Mouse (Mus musculus) hindbrain, embryonic 16.5 days (tissue): ENCODE data around the gene Pdxp. TPM values are rescaled to one million over a fixed set of nuclear protein-coding genes. Genes with fewer than 3 reads are reported as not detected.

Source experiments
- ATAC-seq: fragments of 200-750 bp; cut with Nextera tagmentation; 2 replicates; pipeline ENCODE4 v1.8.0; 2017; ENCODE audit warnings: moderate TSS enrichment, moderate library complexity
- H3K27ac ChIP-seq: fragments of 300-500 bp; sonication (generic); 2 replicates; pipeline ENCODE4 v1.5.1; 2014; ENCODE audit warnings: low read depth, mild to moderate bottlenecking, control low read depth, low read length, moderate library complexity
- H3K27me3 ChIP-seq: fragments of 300-500 bp; sonication (generic); replicated peaks from 2 replicates; pipeline ENCODE4 v1.6.1; 2014; ENCODE audit warnings: low read length; ENCODE audit not compliant: control insufficient read depth, insufficient read depth
- H3K36me3 ChIP-seq: fragments of 300-500 bp; sonication (generic); 2 replicates; pipeline ENCODE4 v1.6.1; 2014; ENCODE audit warnings: mild to moderate bottlenecking, low read length, moderate library complexity, mixed read lengths; ENCODE audit not compliant: control insufficient read depth, insufficient read depth
- H3K4me1 ChIP-seq: fragments of 300-500 bp; sonication (generic); 2 replicates; pipeline ENCODE4 v1.6.1; 2014; ENCODE audit warnings: low read depth, low read length; ENCODE audit not compliant: control insufficient read depth, insufficient read depth
- H3K4me2 ChIP-seq: fragments of 300-500 bp; sonication (generic); 2 replicates; pipeline ENCODE4 v1.6.1; 2014; ENCODE audit warnings: mild to moderate bottlenecking, low read length, control low read depth, moderate library complexity
- H3K4me3 ChIP-seq: fragments of 300-500 bp; sonication (generic); 2 replicates; pipeline ENCODE4 v1.5.1; 2014; ENCODE audit warnings: mild to moderate bottlenecking, low read length, control low read depth, moderate library complexity
- H3K9ac ChIP-seq: fragments of 300-500 bp; sonication (generic); 2 replicates; pipeline ENCODE4 v1.6.1; 2014; ENCODE audit warnings: low read depth, mild to moderate bottlenecking, control low read depth, low read length, moderate library complexity
- H3K9me3 ChIP-seq: fragments of 300-500 bp; sonication (generic); 2 replicates; pipeline ENCODE4 v1.6.1; 2014; ENCODE audit warnings: mild to moderate bottlenecking, low read length, moderate library complexity; ENCODE audit not compliant: control insufficient read depth
- WGBS: fragments of 180-500 bp; shearing (Covaris S2); extraction: QIAGEN DNeasy Blood & Tissue Kit; methylation state at CpG from one replicate; pipeline ENCODE4 v1.1.7; 2014; 5-methylcytosine and 5-hydroxymethylcytosine counted together
- polyA plus RNA-seq: library from polyadenylated mRNA; unstranded; fragments of >200 nt; fragmentation: Nextera tagmentation; extraction: Ambion mirVana; gene quantifications from 2 replicates; pipeline ENCODE4 v1.2.1, GENCODE M21; 2015

Pdxp gene
- polyA plus RNA-seq, 1 experiment from 2014 or later = 96.9 TPM

DNA sequence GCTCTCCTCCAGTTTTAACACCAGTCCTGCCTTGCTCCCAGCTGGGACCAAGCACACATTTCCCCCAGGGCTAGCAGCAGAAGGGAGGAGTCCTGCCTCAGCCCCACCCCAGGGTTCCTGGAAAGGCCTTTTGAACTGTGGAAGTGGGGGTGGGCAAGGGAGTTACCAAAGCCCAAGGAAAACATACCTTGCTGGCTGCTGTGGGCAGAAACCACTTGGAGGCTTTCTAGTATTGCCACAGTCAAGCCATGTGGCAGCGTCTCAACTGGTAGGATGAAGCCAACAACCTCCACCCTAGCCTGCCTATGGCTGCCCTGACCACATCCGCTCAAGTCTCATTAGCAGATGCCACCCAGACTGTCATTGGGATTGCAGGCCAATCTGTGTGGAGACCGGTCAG lies 17.6 kb upstream of the Pdxp start:
- Histone ChIP-seq H3K36me3 (peaks cover 14% of the 10 kb centered on the region), H3K27me3 (peaks cover 10% of the 10 kb centered on the region), H3K9ac (no peak overlapping the region), H3K4me1 (peaks cover 12% of the 10 kb centered on the region), H3K9me3 (no peaks in the 10 kb centered on the region), H3K4me3 (no peak overlapping the region), H3K27ac (no peak overlapping the region), H3K4me2 (no peak overlapping the region)
- WGBS = 83% methylated on average over 3 of the region's 3 CpGs
- ATAC-seq = no peak

DNA sequence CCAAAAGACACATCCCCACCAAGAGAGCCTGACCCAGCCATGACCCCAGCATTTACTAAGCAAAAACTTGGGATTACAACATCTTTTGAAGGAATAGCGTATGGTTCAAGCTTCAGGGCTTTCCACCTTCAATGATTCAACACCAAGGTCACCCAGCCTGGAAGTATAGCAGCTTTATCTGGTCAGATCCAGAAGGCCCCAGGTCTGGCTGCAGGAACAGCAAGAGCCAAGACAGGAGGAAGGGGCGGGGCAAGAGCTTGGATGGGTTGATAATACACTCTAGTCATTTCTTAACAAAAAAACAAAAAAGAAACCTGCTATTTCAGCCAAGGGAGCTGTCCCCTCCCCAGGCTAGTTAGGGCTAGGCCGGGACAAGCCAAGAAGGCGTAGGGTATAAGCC lies 16.2 kb upstream of the Pdxp start:
- Histone ChIP-seq H3K4me3 (no peak overlapping the region), H3K4me2 (no peak overlapping the region), H3K27me3 (peaks cover 10% of the 10 kb centered on the region), H3K9ac (no peak overlapping the region), H3K9me3 (no peaks in the 10 kb centered on the region), H3K4me1 (peaks cover 12% of the 10 kb centered on the region), H3K27ac (no peak overlapping the region), H3K36me3 (peaks cover 3% of the 10 kb centered on the region; the same call in 1 of the 2 replicates)
- no peak for ATAC-seq
- WGBS = 92% methylated on average over 4 of the region's 4 CpGs

DNA sequence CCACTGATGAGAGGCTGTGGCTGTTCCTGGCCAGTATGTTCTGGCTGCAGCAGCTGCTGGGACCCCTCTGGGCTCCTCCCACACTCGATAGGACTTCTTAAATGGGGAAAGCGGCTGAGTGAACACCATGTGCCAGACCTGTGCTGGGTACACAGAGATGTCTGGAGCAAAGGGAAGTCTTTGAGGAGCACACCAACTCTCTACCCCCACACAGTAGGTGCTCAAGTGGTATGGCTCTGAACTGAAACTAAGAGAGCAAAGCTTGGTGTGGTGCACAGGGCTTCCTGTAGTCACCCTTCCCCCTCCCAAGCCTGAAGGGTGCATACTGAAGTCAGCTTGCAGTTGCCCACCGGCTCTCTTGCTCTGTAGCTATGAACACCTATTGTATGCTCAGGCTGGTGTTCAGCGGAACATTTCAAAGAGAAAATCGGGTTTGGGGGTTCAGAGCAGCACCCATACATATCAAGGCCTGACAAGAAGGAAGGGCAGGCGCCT lies 15.2 kb upstream of the Pdxp start:
- H3K4me2 ChIP-seq = no peak overlapping the region
- peaks cover 12% of the 10 kb centered on the region for H3K4me1 ChIP-seq
- no peak for ATAC-seq
- H3K9me3 ChIP-seq = no peaks in the 10 kb centered on the region
- H3K27me3 ChIP-seq = peaks cover 10% of the 10 kb centered on the region
- H3K36me3 ChIP-seq = no peaks in the 10 kb centered on the region
- no peak overlapping the region for H3K4me3 ChIP-seq
- 55% methylated on average over 6 of the region's 6 CpGs for WGBS
- no peak overlapping the region for H3K27ac ChIP-seq
- H3K9ac ChIP-seq = no peak overlapping the region

DNA sequence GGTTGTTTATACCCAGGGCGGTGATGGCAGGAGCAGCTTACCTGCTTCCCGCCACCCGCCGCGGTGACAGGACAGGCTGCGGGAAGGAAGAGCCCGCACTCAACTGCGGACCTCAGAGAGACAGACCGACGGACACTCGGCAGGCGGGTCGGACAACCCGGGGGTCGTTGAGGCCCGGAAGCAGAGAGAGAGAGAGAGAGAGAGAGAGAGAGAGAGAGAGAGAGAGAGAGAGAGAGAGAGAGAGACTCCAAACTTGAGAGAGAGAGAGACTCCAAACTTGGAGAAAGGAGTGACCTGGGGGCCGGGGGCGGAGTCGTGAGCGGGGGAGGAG lies 14.3 kb upstream of the Pdxp start, which contains the start of gene Gm49510:
Gene Gm49510 (plus strand): TSS at position 259 of the 331 bp plus-strand sequence.
- no peaks in the 10 kb centered on the region for H3K9me3 ChIP-seq
- H3K9ac ChIP-seq = peak within 1 kb of the TSS; percentile 74
- no peak within 1 kb of the TSS for H3K27ac ChIP-seq
- 3% methylated on average over 20 of the region's 20 CpGs for WGBS
- peak within 1 kb of the TSS; percentile 98 for H3K4me2 ChIP-seq
- H3K4me1 ChIP-seq = peaks cover 12% of the 10 kb centered on the region
- H3K27me3 ChIP-seq = peaks cover 10% of the 10 kb centered on the region
- H3K4me3 ChIP-seq = peak within 1 kb of the TSS; percentile 61
- ATAC-seq = no peak
- H3K36me3 ChIP-seq = no peaks in the 10 kb centered on the region

DNA sequence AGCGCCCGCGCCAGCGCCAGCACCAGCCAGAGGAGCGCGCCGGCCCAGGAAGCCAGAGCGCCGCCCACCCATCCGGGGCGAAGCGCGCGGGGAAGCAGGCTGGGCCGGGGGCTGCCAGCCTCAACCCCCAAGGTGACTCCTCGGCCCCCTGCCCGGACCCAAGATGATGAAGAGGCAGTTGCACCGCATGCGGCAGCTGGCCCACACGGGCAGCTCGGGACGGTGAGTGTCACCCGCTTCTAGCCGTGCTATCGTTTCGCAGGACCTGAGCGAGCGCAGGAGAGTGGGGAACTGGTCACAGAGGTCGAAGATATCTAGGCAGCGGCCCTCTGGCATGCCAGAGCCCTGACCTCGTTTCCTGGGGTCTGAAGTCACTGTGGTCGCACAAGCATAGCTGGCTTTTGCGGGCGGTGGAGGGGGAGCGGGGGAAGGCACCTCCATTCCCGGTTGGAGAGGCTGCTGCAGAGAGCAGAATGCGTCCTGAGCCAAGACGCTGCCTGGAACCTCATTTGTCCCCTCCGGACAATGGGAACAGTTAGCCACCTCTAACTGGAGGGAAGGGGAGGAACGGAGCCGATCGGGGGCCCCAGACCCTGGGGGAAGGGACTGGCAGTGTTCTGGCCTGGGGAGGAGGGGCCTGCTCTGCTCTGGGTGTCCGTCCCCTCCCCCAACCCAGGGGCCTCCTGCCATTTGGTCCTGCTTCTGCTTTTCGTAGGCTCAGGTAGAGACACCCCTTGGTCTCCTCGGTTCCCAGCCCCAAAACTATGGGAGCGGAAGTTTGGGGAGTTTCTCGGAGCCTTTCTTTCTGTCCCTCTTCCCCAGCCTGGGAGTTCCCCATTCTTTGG lies 13.8 kb upstream of the Pdxp start, which contains the start of gene Sh3bp1:
Gene Sh3bp1 (plus strand): TSS at position 29 of the 845 bp plus-strand sequence.
- WGBS = 2% methylated on average over 39 of the region's 47 CpGs
- Histone ChIP-seq H3K9ac (peak within 1 kb of the TSS; percentile 74), H3K4me3 (peak within 1 kb of the TSS; percentile 61), H3K36me3 (no peaks in the 10 kb centered on the region), H3K9me3 (no peaks in the 10 kb centered on the region), H3K27me3 (peaks cover 10% of the 10 kb centered on the region), H3K27ac (no peak within 1 kb of the TSS), H3K4me2 (peak within 1 kb of the TSS; percentile 98), H3K4me1 (peaks cover 12% of the 10 kb centered on the region)
- ATAC-seq = peak; percentile 60; the same call in 1 of the 2 replicates

DNA sequence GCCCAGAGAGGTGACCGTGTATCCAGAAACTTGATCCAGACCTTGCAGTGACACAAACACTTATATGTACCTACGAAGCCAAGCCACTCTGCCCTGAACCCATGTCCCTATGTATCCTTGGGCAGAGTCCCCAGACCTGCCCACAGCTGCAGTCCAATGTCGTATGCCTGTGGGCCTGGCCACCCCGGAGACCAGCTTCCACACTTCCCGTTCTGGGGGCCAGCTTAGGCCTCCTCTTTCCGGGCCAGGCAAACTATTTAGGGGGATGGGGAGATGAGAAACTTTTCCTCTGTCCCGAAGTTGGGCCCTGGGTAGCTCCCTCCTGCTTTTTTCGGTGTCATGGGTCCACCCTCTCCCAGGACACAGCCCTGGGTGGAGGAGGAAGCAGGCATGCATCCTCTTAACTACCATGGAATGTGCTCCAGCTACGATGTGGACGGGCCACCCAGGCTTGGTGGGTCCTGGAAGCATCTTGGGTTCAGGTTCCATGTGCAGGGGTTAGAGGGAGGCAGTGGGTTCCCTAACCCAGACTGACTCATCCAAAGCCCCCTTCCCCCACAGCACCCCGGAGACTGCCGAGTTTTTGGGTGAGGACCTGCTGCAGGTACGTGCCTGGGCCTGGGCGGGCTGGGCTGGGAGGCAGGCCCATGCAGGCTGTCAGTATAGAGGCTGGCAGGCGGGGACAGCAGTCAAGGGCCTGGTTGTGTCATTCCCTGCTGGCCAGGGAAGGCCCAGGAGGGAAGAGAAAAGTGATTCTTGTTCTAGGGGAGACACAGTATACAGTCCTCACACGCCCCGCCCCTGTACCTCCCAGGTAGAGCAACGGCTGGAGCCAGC lies 12.9 kb upstream of the Pdxp start:
- H3K9ac ChIP-seq = peak overlapping the region; percentile 38
- no peaks in the 10 kb centered on the region for H3K9me3 ChIP-seq
- H3K36me3 ChIP-seq = no peaks in the 10 kb centered on the region
- peak overlapping the region; percentile 98 for H3K4me2 ChIP-seq
- no peak overlapping the region for H3K27ac ChIP-seq
- peak overlapping the region; percentile 61 for H3K4me3 ChIP-seq
- H3K27me3 ChIP-seq = peaks cover 10% of the 10 kb centered on the region
- peaks cover 12% of the 10 kb centered on the region for H3K4me1 ChIP-seq
- no peak for ATAC-seq
- WGBS = 31% methylated on average over 18 of the region's 18 CpGs

DNA sequence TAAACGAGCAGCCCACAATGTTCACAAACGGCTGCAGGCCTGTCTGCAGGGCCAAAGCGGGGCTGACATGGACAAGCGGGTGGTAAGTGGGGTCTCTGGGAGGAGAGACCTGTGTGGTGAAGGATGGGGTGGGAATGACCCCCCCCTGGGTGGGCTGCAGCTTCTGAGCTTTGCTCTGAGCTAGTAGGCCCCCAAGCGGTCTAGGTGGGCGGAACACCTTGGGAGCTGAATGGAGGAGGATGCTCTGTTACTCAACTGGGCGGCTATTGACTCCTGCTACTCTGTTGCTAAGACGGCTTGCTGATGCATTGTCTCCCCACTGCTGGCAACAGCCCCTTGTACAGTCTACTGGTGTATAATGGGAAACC lies 12.3 kb upstream of the Pdxp start:
- Histone ChIP-seq H3K27me3 (peaks cover 10% of the 10 kb centered on the region), H3K36me3 (no peaks in the 10 kb centered on the region), H3K4me2 (no peak overlapping the region), H3K9me3 (no peaks in the 10 kb centered on the region), H3K4me1 (peaks cover 12% of the 10 kb centered on the region), H3K9ac (no peak overlapping the region), H3K27ac (no peak overlapping the region), H3K4me3 (no peak overlapping the region)
- 45% methylated on average over 8 of the region's 8 CpGs for WGBS
- no peak for ATAC-seq

DNA sequence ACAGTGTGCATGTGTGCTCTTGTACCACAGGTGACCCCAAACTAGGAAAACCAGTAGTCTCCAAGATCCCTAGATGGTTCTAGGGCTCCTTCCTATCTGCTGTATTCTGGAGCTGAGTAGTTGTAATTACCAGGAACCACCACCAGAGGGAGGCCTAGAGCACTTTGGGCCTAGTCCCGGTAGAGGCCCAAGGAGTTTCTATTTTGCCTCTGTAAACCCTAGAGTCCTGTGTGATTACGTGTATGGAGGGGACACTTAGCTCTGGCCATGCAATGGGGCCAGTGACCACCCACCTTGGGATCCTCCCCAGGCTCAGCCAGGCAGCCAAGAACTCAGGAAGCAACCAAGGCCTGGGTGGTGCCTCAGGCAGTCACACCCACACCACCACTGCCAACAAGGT lies 10.5 kb upstream of the Pdxp start:
- Histone ChIP-seq H3K27ac (no peak overlapping the region), H3K4me1 (peaks cover 12% of the 10 kb centered on the region), H3K9me3 (no peaks in the 10 kb centered on the region), H3K4me2 (no peak overlapping the region), H3K4me3 (no peak overlapping the region), H3K27me3 (peaks cover 10% of the 10 kb centered on the region), H3K36me3 (no peaks in the 10 kb centered on the region), H3K9ac (no peak overlapping the region)
- 4% methylated on average over 2 of the region's 2 CpGs for WGBS
- 0 out of 2 replicates have a peak, but pooled peaks have one; percentile 22 for ATAC-seq

DNA sequence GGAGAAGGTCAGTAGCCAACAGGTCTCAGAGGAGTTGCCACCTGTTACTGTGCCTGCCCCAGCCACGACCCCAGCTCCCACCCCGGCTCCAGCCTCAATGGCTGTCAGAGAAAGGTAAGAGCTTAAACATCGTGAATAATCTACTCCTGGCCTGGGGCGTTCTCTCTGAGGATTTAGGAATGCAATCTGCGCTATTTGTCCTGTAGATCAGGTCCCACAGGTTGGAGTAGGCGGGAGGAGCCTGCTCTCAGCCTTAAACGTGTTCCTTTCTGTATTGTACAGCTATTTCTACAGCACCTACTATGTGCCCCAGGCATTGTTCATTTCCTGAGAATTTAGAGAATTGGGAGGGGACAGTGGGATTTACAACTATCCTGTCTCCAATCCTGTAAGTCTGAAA lies 5.3 kb upstream of the Pdxp start:
- H3K36me3 ChIP-seq = no peaks in the 10 kb centered on the region
- no peaks in the 10 kb centered on the region for H3K9me3 ChIP-seq
- no peak overlapping the region for H3K4me3 ChIP-seq
- no peak for ATAC-seq
- H3K27ac ChIP-seq = no peak overlapping the region
- WGBS = 82% methylated on average over 7 of the region's 7 CpGs
- no peak overlapping the region for H3K4me2 ChIP-seq
- H3K27me3 ChIP-seq = no peaks in the 10 kb centered on the region
- no peak overlapping the region for H3K9ac ChIP-seq
- H3K4me1 ChIP-seq = no peaks in the 10 kb centered on the region
